Mouse (Mus musculus) stomach, embryonic 14.5 days (tissue): ENCODE measurements around the gene Ing4. TPM values are rescaled to one million over a fixed set of nuclear protein-coding genes. Genes with fewer than 3 reads are reported as not detected.

Experiments used
- ATAC-seq: fragments of 200-750 bp; cut with Nextera tagmentation; 2 replicates; pipeline ENCODE4 v1.8.0; 2017; ENCODE audit warnings: low read depth, moderate TSS enrichment; ENCODE audit not compliant: insufficient number of reproducible peaks, insufficient read depth, low FRiP score
- H3K27ac ChIP-seq: fragments of 300-500 bp; sonication (generic); 2 replicates; pipeline ENCODE4 v1.5.1; 2014; ENCODE audit warnings: mild to moderate bottlenecking, low read length, moderate library complexity, mixed read lengths
- H3K27me3 ChIP-seq: fragments of 300-500 bp; sonication (generic); 2 replicates; pipeline ENCODE4 v1.6.1; 2014; ENCODE audit warnings: low read length, control low read depth, mixed read lengths; ENCODE audit not compliant: control insufficient read depth, insufficient read depth
- H3K36me3 ChIP-seq: fragments of 300-500 bp; sonication (generic); 2 replicates; pipeline ENCODE4 v1.6.1; 2014; ENCODE audit warnings: mild to moderate bottlenecking, control low read depth, low read length, moderate library complexity, mixed read lengths; ENCODE audit not compliant: control insufficient read depth, insufficient read depth
- H3K4me1 ChIP-seq: fragments of 300-500 bp; sonication (generic); 2 replicates; pipeline ENCODE4 v1.6.1; 2014; ENCODE audit warnings: low read length, control low read depth, mixed read lengths; ENCODE audit not compliant: control insufficient read depth, insufficient read depth
- H3K4me2 ChIP-seq: fragments of 300-500 bp; sonication (generic); replicated peaks from 2 replicates; pipeline ENCODE4 v1.6.1; 2014; ENCODE audit warnings: low read depth, low read length, control low read depth
- H3K4me3 ChIP-seq: fragments of 300-500 bp; sonication (generic); 2 replicates; pipeline ENCODE4 v1.5.1; 2014; ENCODE audit warnings: low read depth, low read length, control low read depth
- H3K9ac ChIP-seq: fragments of 300-500 bp; sonication (generic); replicated peaks from 2 replicates; pipeline ENCODE4 v1.6.1; 2014; ENCODE audit warnings: low read depth, mild to moderate bottlenecking, control low read depth, low read length, moderate library complexity, mixed read lengths
- H3K9me3 ChIP-seq: fragments of 300-500 bp; sonication (generic); 2 replicates; pipeline ENCODE4 v1.6.1; 2016; ENCODE audit warnings: low read depth, low read length, control low read depth; ENCODE audit not compliant: control insufficient read depth
- WGBS: fragments of 180-500 bp; shearing (Covaris S2); extraction: QIAGEN DNeasy Blood & Tissue Kit; methylation state at CpG from one replicate; pipeline ENCODE4 v1.1.7; 2014; 5-methylcytosine and 5-hydroxymethylcytosine counted together
- polyA plus RNA-seq: library from polyadenylated mRNA; unstranded; fragments of >200 nt; fragmentation: Nextera tagmentation; extraction: Ambion mirVana; gene quantifications from 2 replicates; pipeline ENCODE4 v1.2.1, GENCODE M21; 2014

Ing4 gene
- polyA plus RNA-seq, 1 experiment from 2014 or later, result 119 TPM

- Histone ChIP-seq H3K4me2 (no peak overlapping the region), H3K36me3 (no peaks in the 10 kb centered on the region), H3K4me1 (no peaks in the 10 kb centered on the region), H3K27ac (peak overlapping the region; percentile 61; the same call in 1 of the 2 replicates), H3K4me3 (no peak overlapping the region), H3K9me3 (no peaks in the 10 kb centered on the region), H3K9ac (no peak overlapping the region), H3K27me3 (no peaks in the 10 kb centered on the region)
- peak; percentile 48; the same call in 1 of the 2 replicates for ATAC-seq
- 16% methylated on average over 2 of the region's 2 CpGs for WGBS
Measured at GRCm38 (mm10) chr6:125071896-125072279, 32.3 kb downstream of the Ing4 start.

GRCm38 (mm10) chr6:125073825-125074224 lies 34.3 kb downstream of the Ing4 start:
- H3K4me1 ChIP-seq, result no peaks in the 10 kb centered on the region
- no peaks in the 10 kb centered on the region for H3K27me3 ChIP-seq
- H3K4me2 ChIP-seq, result no peak overlapping the region
- H3K4me3 ChIP-seq, result no peak overlapping the region
- no peaks in the 10 kb centered on the region for H3K9me3 ChIP-seq
- no peaks in the 10 kb centered on the region for H3K36me3 ChIP-seq
- no peak for ATAC-seq
- H3K9ac ChIP-seq, result no peak overlapping the region
- H3K27ac ChIP-seq, result no peak overlapping the region
- WGBS, result 75% methylated on average over 8 of the region's 8 CpGs

GRCm38 (mm10) chr6:125081394-125081793 lies 41.8 kb downstream of the Ing4 start:
- 0 out of 2 replicates have a peak, but pooled peaks cover 2% of the 10 kb centered on the region for H3K27me3 ChIP-seq
- H3K36me3 ChIP-seq, result no peaks in the 10 kb centered on the region
- peak overlapping the region; percentile 74 for H3K4me2 ChIP-seq
- peak overlapping the region; percentile 40 for H3K9ac ChIP-seq
- peak overlapping the region; percentile 38 for H3K4me3 ChIP-seq
- ATAC-seq, result peak; percentile 12; the same call in 1 of the 2 replicates
- H3K27ac ChIP-seq, result peak overlapping the region; percentile 61; the same call in 1 of the 2 replicates
- 23% methylated on average over 25 of the region's 25 CpGs for WGBS
- H3K4me1 ChIP-seq, result peaks cover 7% of the 10 kb centered on the region
- no peaks in the 10 kb centered on the region for H3K9me3 ChIP-seq

- Histone ChIP-seq H3K36me3 (no peaks in the 10 kb centered on the region), H3K9ac (peak overlapping the region; percentile 40), H3K4me1 (peaks cover 7% of the 10 kb centered on the region), H3K27ac (peak overlapping the region; percentile 61; the same call in 1 of the 2 replicates), H3K4me3 (peak overlapping the region; percentile 38), H3K9me3 (no peaks in the 10 kb centered on the region), H3K4me2 (peak overlapping the region; percentile 74), H3K27me3 (0 out of 2 replicates have a peak, but pooled peaks cover 2% of the 10 kb centered on the region)
- peak; percentile 87 for ATAC-seq
- 22% methylated on average over 45 of the region's 45 CpGs for WGBS
Measured at GRCm38 (mm10) chr6:125081797-125082560, 42.4 kb downstream of the Ing4 start.

DNA sequence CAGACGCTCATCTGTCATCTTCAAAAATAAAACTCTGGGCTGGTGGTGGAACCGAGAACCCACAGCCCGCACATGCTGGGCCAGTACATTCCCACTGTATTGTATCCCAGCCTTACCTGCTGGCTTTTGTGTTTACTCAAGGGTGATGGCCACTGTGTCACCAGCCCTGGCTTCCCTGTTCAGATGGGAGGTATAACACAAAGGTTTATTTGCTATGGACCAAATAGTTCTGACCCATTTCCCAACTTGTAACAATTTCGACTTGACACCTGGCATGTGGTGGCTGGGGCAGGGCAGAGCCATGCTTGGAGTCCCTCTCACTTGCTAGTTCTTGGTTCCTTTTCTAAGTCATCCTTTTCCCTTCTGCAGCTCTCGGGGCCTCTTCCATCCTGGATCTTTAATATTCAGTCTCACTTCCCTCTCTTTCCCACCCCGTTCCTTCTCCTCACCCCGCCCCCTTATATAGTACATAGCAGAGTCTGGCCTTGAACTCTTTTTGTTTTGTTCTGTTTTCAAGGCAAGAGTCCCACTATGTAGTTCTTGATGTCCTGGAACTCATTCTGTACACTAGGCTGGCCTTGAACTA lies 43.3 kb downstream of the Ing4 start:
- Histone ChIP-seq H3K4me2 (no peak overlapping the region), H3K9me3 (no peaks in the 10 kb centered on the region), H3K27ac (no peak overlapping the region), H3K4me1 (peaks cover 7% of the 10 kb centered on the region), H3K9ac (no peak overlapping the region), H3K4me3 (no peak overlapping the region), H3K27me3 (0 out of 2 replicates have a peak, but pooled peaks cover 2% of the 10 kb centered on the region), H3K36me3 (no peaks in the 10 kb centered on the region)
- 83% methylated on average over 7 of the region's 7 CpGs for WGBS
- ATAC-seq, result no peak

DNA sequence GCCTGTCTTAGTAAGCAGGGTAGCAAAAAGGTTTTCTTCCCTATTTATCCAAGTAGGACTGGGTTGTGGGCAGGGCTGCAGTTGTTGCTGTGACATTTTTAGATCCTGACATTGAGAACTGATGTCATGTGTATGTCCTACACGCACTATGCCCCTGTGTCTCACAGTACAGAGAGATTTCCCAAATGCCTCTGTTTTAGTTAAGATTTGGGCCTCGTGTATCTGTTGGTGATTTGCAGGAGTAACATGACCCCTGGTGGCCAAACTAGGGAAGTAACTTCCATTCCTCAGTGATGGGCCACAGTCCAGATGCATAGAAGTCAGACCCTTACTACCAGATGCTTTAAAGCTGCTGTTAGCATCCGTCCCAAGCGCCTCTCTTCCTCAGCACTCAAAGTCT lies 44.9 kb downstream of the Ing4 start:
- Histone ChIP-seq H3K9me3 (no peaks in the 10 kb centered on the region), H3K4me2 (no peak overlapping the region), H3K27me3 (0 out of 2 replicates have a peak, but pooled peaks cover 2% of the 10 kb centered on the region), H3K27ac (no peak overlapping the region), H3K36me3 (no peaks in the 10 kb centered on the region), H3K9ac (no peak overlapping the region), H3K4me3 (no peak overlapping the region), H3K4me1 (peaks cover 9% of the 10 kb centered on the region)
- ATAC-seq, result peak; percentile 10; the same call in 1 of the 2 replicates
- WGBS, result 3% methylated on average over 4 of the region's 4 CpGs

- H3K4me1 ChIP-seq, result peaks cover 17% of the 10 kb centered on the region
- H3K9ac ChIP-seq, result no peak overlapping the region
- no peaks in the 10 kb centered on the region for H3K9me3 ChIP-seq
- 80% methylated on average over 3 of the region's 3 CpGs for WGBS
- H3K27ac ChIP-seq, result peak overlapping the region; percentile 85
- no peak overlapping the region for H3K4me2 ChIP-seq
- no peak for ATAC-seq
- H3K27me3 ChIP-seq, result no peaks in the 10 kb centered on the region
- H3K36me3 ChIP-seq, result no peaks in the 10 kb centered on the region
- H3K4me3 ChIP-seq, result no peak overlapping the region
Measured at GRCm38 (mm10) chr6:125087937-125088336, 48.4 kb downstream of the Ing4 start.

GRCm38 (mm10) chr6:125088561-125089321 lies 49.2 kb downstream of the Ing4 start:
- 0 out of 2 replicates have a peak overlapping the region, but pooled peaks have one; percentile 2 for H3K4me3 ChIP-seq
- H3K4me1 ChIP-seq, result peaks cover 17% of the 10 kb centered on the region
- no peaks in the 10 kb centered on the region for H3K9me3 ChIP-seq
- H3K4me2 ChIP-seq, result peak overlapping the region; percentile 45
- ATAC-seq, result peak; percentile 86
- H3K27me3 ChIP-seq, result no peaks in the 10 kb centered on the region
- H3K9ac ChIP-seq, result no peak overlapping the region
- whole genome bisulfite sequencing, result 2% methylated on average over 20 of the region's 20 CpGs
- peak overlapping the region; percentile 85 for H3K27ac ChIP-seq
- no peaks in the 10 kb centered on the region for H3K36me3 ChIP-seq
